Mouse (Mus musculus) lung, adult 18-20 months (tissue): Measurements from ENCODE around the gene Mapkapk2.
"Not testable (repeated sequence)": the region's sequence is repeated elsewhere in the genome, so short reads cannot be mapped to it uniquely, and the experiment has no call there.

Experiments
- DNase-seq, 2 experiments: peaks; one replicate each; pipeline ENCODE4 v3.0.0; 2022; ENCODE audit warnings: mixed read lengths in 2 of 2

Mapkapk2 gene

GRCm38 (mm10) chr1:131097700-131098094 is at the start of gene Mapkapk2:
Gene Mapkapk2, minus strand, starts transcription at chr1:131097826.
- DNase-seq: peak; percentile 92 to 94

GRCm38 (mm10) chr1:131146181-131146614 is 48.6 kb upstream of the Mapkapk2 start:
- DNase-seq: no peak

- DNase-seq: not testable (repeated sequence)
Observed at GRCm38 (mm10) chr1:131145222-131145621, 47.6 kb upstream of the Mapkapk2 start.

GRCm38 (mm10) chr1:131142472-131142871 is 44.8 kb upstream of the Mapkapk2 start:
- no peak for DNase-seq

GRCm38 (mm10) chr1:131141449-131141848 is 43.8 kb upstream of the Mapkapk2 start:
- no peak for DNase-seq

GRCm38 (mm10) chr1:131139102-131140095 is 41.8 kb upstream of the Mapkapk2 start:
- peak; percentile 59 to 71 for DNase-seq

GRCm38 (mm10) chr1:131138191-131139016 is 40.8 kb upstream of the Mapkapk2 start, which contains the start of gene Dyrk3:
Gene Dyrk3, minus strand, starts transcription at chr1:131138340.
- DNase-seq: peak; percentile 92 to 94

GRCm38 (mm10) chr1:131137717-131138118 is 40.1 kb upstream of the Mapkapk2 start:
- DNase-seq: no peak

- no peak for DNase-seq
Observed at GRCm38 (mm10) chr1:131137111-131137510, 39.5 kb upstream of the Mapkapk2 start.

- no peak for DNase-seq
Observed at GRCm38 (mm10) chr1:131135960-131136629, 38.5 kb upstream of the Mapkapk2 start.

- DNase-seq: peak in 1 of 2 experiments; percentile 54
Observed at GRCm38 (mm10) chr1:131134942-131135522, 37.4 kb upstream of the Mapkapk2 start.

GRCm38 (mm10) chr1:131134231-131134630 is 36.6 kb upstream of the Mapkapk2 start:
- no peak for DNase-seq

- DNase-seq: peak in 1 of 2 experiments; percentile 8
Observed at GRCm38 (mm10) chr1:131125987-131126744, 28.5 kb upstream of the Mapkapk2 start.

- no peak for DNase-seq
Observed at GRCm38 (mm10) chr1:131123522-131124265, 26.1 kb upstream of the Mapkapk2 start.

GRCm38 (mm10) chr1:131121987-131122386 is 24.4 kb upstream of the Mapkapk2 start:
- DNase-seq: peak in 1 of 2 experiments; percentile 36

- DNase-seq: peak in 1 of 2 experiments; percentile 69
Observed at GRCm38 (mm10) chr1:131119026-131119425, 21.4 kb upstream of the Mapkapk2 start.

- peak; percentile 49 to 69 for DNase-seq
Observed at GRCm38 (mm10) chr1:131118530-131118929, 20.9 kb upstream of the Mapkapk2 start.

GRCm38 (mm10) chr1:131116430-131117011 is 18.9 kb upstream of the Mapkapk2 start:
- DNase-seq: peak in 1 of 2 experiments; percentile 43

GRCm38 (mm10) chr1:131115932-131116331 is 18.3 kb upstream of the Mapkapk2 start:
- peak in 1 of 2 experiments; percentile 67 for DNase-seq

- peak; percentile 80 to 88 for DNase-seq
Observed at GRCm38 (mm10) chr1:131112576-131112975, 14.9 kb upstream of the Mapkapk2 start.
